Mouse (Mus musculus) CH12.LX (cell line): ENCODE measurements at regions not wholly inside any gene's neighbourhood (a gene's known extent, or its start where the extent isn't known, plus 50 kb on each side); places are given as distances from the start of the nearest gene placed in this dataset.

Experiments used
- DNase-seq: peaks from one replicate; pipeline ENCODE4 v3.0.0-alpha.2; 2013; ENCODE audit errors: extremely low read depth
- H3K27ac ChIP-seq: 2 replicates; pipeline ENCODE4 v1.5.1; 2012; ENCODE audit warnings: low read depth, mild to moderate bottlenecking, control low read depth, moderate library complexity; ENCODE audit not compliant: insufficient read depth
- H3K27me3 ChIP-seq: replicated peaks from 2 replicates; pipeline ENCODE3; 2012; ENCODE audit warnings: inconsistent platforms
- H3K36me3 ChIP-seq, 2 experiments: replicated peaks in 1 of 2; 2 replicates each; pipeline versions ENCODE3 to v1.6.1; 2012; ENCODE audit warnings: inconsistent platforms in 1 of 2, low read length in 1 of 2, mild to moderate bottlenecking in 1 of 2, mixed read lengths in 1 of 2, moderate library complexity in 1 of 2; ENCODE audit not compliant: control insufficient read depth in 1 of 2, insufficient read depth in 1 of 2
- H3K4me1 ChIP-seq, 2 experiments: 2 replicates each; pipeline ENCODE4 v1.6.1; 2012; ENCODE audit warnings: inconsistent platforms in 1 of 2, moderate library complexity in 1 of 2; ENCODE audit not compliant: insufficient read depth in 2 of 2, control insufficient read depth in 1 of 2
- H3K4me2 ChIP-seq: 2 replicates; pipeline ENCODE4 v1.6.1; 2012; ENCODE audit warnings: low read depth, mild to moderate bottlenecking, control low read depth; ENCODE audit not compliant: poor library complexity, insufficient read depth, severe bottlenecking
- H3K4me3 ChIP-seq, 3 experiments: fragments of 150-350 bp in 1 of 3; sonication (generic) in 1 of 3; replicated peaks in 1 of 3; 2 replicates each; pipeline versions ENCODE3 to v1.5.1; 2011 to 2012; ENCODE audit warnings: low read depth in 2 of 3, low read length in 2 of 3, mild to moderate bottlenecking in 2 of 3, moderate library complexity in 2 of 3, control low read depth in 1 of 3, improper control_type of control experiment in 1 of 3, inconsistent platforms in 1 of 3, mixed read lengths in 1 of 3; ENCODE audit not compliant: poor library complexity in 1 of 3
- H3K79me2 ChIP-seq: replicated peaks from 2 replicates; pipeline ENCODE4 v1.6.1; 2012; ENCODE audit warnings: mild to moderate bottlenecking, moderate library complexity; ENCODE audit not compliant: control insufficient read depth, poor library complexity, insufficient read depth, severe bottlenecking; ENCODE audit errors: extremely low read depth
- H3K9ac ChIP-seq: 2 replicates; pipeline ENCODE4 v1.6.1; 2012; ENCODE audit warnings: low read depth, mild to moderate bottlenecking, control low read depth, moderate library complexity; ENCODE audit not compliant: insufficient read depth
- H3K9me3 ChIP-seq: replicated peaks from 2 replicates; pipeline ENCODE3; 2012; ENCODE audit warnings: low read length, inconsistent platforms, mixed read lengths
- BHLHE40 ChIP-seq: IDR thresholded peaks from 2 replicates; pipeline ENCODE4 v1.6.1; 2011; ENCODE audit warnings: mild to moderate bottlenecking, low read depth, low read length, improper control_type of control experiment
- CHD1 ChIP-seq: IDR thresholded peaks from 2 replicates; pipeline ENCODE4 v1.6.1; 2012; ENCODE audit warnings: low read depth, low read length, improper control_type of control experiment, inconsistent platforms
- CHD2 ChIP-seq: IDR thresholded peaks from 2 replicates; pipeline ENCODE4 v1.6.1; 2011; ENCODE audit warnings: low read length, improper control_type of control experiment
- CTCF ChIP-seq, 2 experiments: IDR thresholded peaks in 1 of 2; conservative IDR thresholded peaks in 1 of 2; 2 replicates each; pipeline ENCODE4 v1.5.1; 2011 to 2012; ENCODE audit warnings: low read depth in 2 of 2, low read length in 2 of 2, improper control_type of control experiment in 1 of 2, inconsistent platforms in 1 of 2, mild to moderate bottlenecking in 1 of 2, moderate library complexity in 1 of 2
- E2F4 ChIP-seq: IDR thresholded peaks from 2 replicates; pipeline ENCODE4 v1.6.1; 2011; ENCODE audit warnings: low read depth, low read length, improper control_type of control experiment; ENCODE audit not compliant: insufficient replicate concordance
- ELF1 ChIP-seq: IDR thresholded peaks from 2 replicates; pipeline ENCODE4 v1.6.1; 2014; ENCODE audit warnings: low read depth, mild to moderate bottlenecking, inconsistent platforms, low read length, improper control_type of control experiment
- EP300 ChIP-seq: IDR thresholded peaks from 2 replicates; pipeline ENCODE4 v1.6.1; 2011; ENCODE audit warnings: low read length, improper control_type of control experiment
- GABPA ChIP-seq: IDR thresholded peaks from 2 replicates; pipeline ENCODE4 v1.6.1; 2012; ENCODE audit warnings: low read depth, low read length, improper control_type of control experiment, inconsistent platforms; ENCODE audit not compliant: insufficient replicate concordance
- HCFC1 ChIP-seq: IDR thresholded peaks from 2 replicates; pipeline ENCODE4 v1.6.1; 2012; ENCODE audit warnings: low read depth, mild to moderate bottlenecking, inconsistent platforms, low read length, improper control_type of control experiment
- IRF4 ChIP-seq: IDR thresholded peaks from 2 replicates; pipeline ENCODE4 v1.6.1; 2014; ENCODE audit warnings: low read depth, mild to moderate bottlenecking, inconsistent platforms, low read length, improper control_type of control experiment
- JUN ChIP-seq: IDR thresholded peaks from 2 replicates; pipeline ENCODE4 v1.6.1; 2011; ENCODE audit warnings: low read depth, mild to moderate bottlenecking, low read length, improper control_type of control experiment, moderate library complexity; ENCODE audit not compliant: insufficient read depth
- JUND ChIP-seq: conservative IDR thresholded peaks from 2 replicates; pipeline ENCODE4 v1.6.1; 2011; ENCODE audit warnings: low read depth, low read length, improper control_type of control experiment
- KAT2A ChIP-seq: IDR thresholded peaks from 2 replicates; pipeline ENCODE4 v1.6.1; 2012; ENCODE audit warnings: low read length, improper control_type of control experiment, inconsistent platforms; ENCODE audit not compliant: insufficient replicate concordance
- MAFK ChIP-seq: IDR thresholded peaks from 2 replicates; pipeline ENCODE4 v1.6.1; 2011; ENCODE audit warnings: low read length, improper control_type of control experiment; ENCODE audit not compliant: insufficient replicate concordance
- MAX ChIP-seq: IDR thresholded peaks from 2 replicates; pipeline ENCODE4 v1.6.1; 2011; ENCODE audit warnings: low read length, improper control_type of control experiment
- MAZ ChIP-seq: IDR thresholded peaks from 2 replicates; pipeline ENCODE4 v1.6.1; 2012; ENCODE audit warnings: low read depth, mild to moderate bottlenecking, inconsistent platforms, low read length, improper control_type of control experiment, moderate library complexity
- MEF2A ChIP-seq: IDR thresholded peaks from 2 replicates; pipeline ENCODE4 v1.6.1; 2014; ENCODE audit warnings: low read depth, mild to moderate bottlenecking, inconsistent platforms, low read length, improper control_type of control experiment, borderline replicate concordance
- MXI1 ChIP-seq: IDR thresholded peaks from 2 replicates; pipeline ENCODE4 v1.6.1; 2011; ENCODE audit warnings: mild to moderate bottlenecking, low read depth, low read length, improper control_type of control experiment
- MYC ChIP-seq: IDR thresholded peaks from 2 replicates; pipeline ENCODE4 v1.6.1; 2011; ENCODE audit warnings: low read depth, mild to moderate bottlenecking, improper control_type of control experiment, low read length
- NELFE ChIP-seq: IDR thresholded peaks from 2 replicates; pipeline ENCODE4 v1.6.1; 2011; ENCODE audit warnings: low read depth, low read length, improper control_type of control experiment
- NRF1 ChIP-seq: IDR thresholded peaks from 2 replicates; pipeline ENCODE4 v1.6.1; 2014; ENCODE audit warnings: low read depth, mild to moderate bottlenecking, inconsistent platforms, low read length, improper control_type of control experiment, moderate library complexity
- POLR2A ChIP-seq: IDR thresholded peaks from 2 replicates; pipeline ENCODE4 v1.6.1; 2011; ENCODE audit warnings: low read depth, mild to moderate bottlenecking, improper control_type of control experiment, low read length
- POLR2AphosphoS2 ChIP-seq: IDR thresholded peaks from 2 replicates; pipeline ENCODE4 v1.6.1; 2011; ENCODE audit warnings: low read depth, low read length, improper control_type of control experiment
- RAD21 ChIP-seq: IDR thresholded peaks from 2 replicates; pipeline ENCODE4 v1.6.1; 2011; ENCODE audit warnings: low read depth, mild to moderate bottlenecking, low read length, improper control_type of control experiment, moderate library complexity
- RCOR1 ChIP-seq: conservative IDR thresholded peaks from 2 replicates; pipeline ENCODE4 v1.6.1; 2012; ENCODE audit warnings: low read depth, mild to moderate bottlenecking, inconsistent platforms, low read length, improper control_type of control experiment
- SIN3A ChIP-seq: IDR thresholded peaks from 2 replicates; pipeline ENCODE4 v1.6.1; 2012; ENCODE audit warnings: low read length, improper control_type of control experiment, inconsistent platforms
- TBP ChIP-seq: conservative IDR thresholded peaks from 2 replicates; pipeline ENCODE4 v1.6.1; 2011; ENCODE audit warnings: low read depth, low read length, improper control_type of control experiment
- TCF12 ChIP-seq: IDR thresholded peaks from 2 replicates; pipeline ENCODE4 v1.6.1; 2014; ENCODE audit warnings: low read depth, mild to moderate bottlenecking, inconsistent platforms, low read length, improper control_type of control experiment
- UBTF ChIP-seq: IDR thresholded peaks from 2 replicates; pipeline ENCODE4 v1.6.1; 2012; ENCODE audit warnings: low read depth, mild to moderate bottlenecking, inconsistent platforms, low read length, improper control_type of control experiment, moderate library complexity
- USF1 ChIP-seq: IDR thresholded peaks from 2 replicates; pipeline ENCODE4 v1.6.1; 2014; ENCODE audit warnings: low read depth, mild to moderate bottlenecking, inconsistent platforms, low read length, improper control_type of control experiment
- USF2 ChIP-seq: conservative IDR thresholded peaks from 2 replicates; pipeline ENCODE4 v1.6.1; 2011; ENCODE audit warnings: low read depth, low read length, improper control_type of control experiment
- ZC3H11A ChIP-seq: IDR thresholded peaks from 2 replicates; pipeline ENCODE4 v1.6.1; 2012; ENCODE audit warnings: low read depth, mild to moderate bottlenecking, inconsistent platforms, low read length, improper control_type of control experiment
- ZKSCAN1 ChIP-seq: IDR thresholded peaks from 2 replicates; pipeline ENCODE4 v1.6.1; 2012; ENCODE audit warnings: low read depth, inconsistent platforms, low read length, improper control_type of control experiment, borderline replicate concordance
- ZMIZ1 ChIP-seq: IDR thresholded peaks from 2 replicates; pipeline ENCODE4 v1.6.1; 2012; ENCODE audit warnings: low read depth, mild to moderate bottlenecking, inconsistent platforms, low read length, improper control_type of control experiment
- dilution Hi-C: fragments of 300-500 bp; cut with MboI; formaldehyde crosslinking; loops from 2 replicates; pipeline ENCODE4 v1.14.3; 2020; ENCODE audit warnings: low sequenced_read_pairs; ENCODE audit not compliant: extremely low pct_unique_long_range_greater_than_20kb, extremely low pct_ligation_motif_present
- in situ Hi-C: fragments of 300-500 bp; cut with MboI; formaldehyde crosslinking; loops from 3 replicates; pipeline ENCODE4 v1.14.3; 2019; ENCODE audit warnings: low sequenced_read_pairs, low pct_ligation_motif_present, low pct_unique_long_range_greater_than_20kb, mixed read lengths

- TF ChIP-seq UBTF (no peak), TCF12 (no peak), POLR2AphosphoS2 (no peak), USF2 (no peak), MEF2A (peak; percentile 44), SIN3A (no peak)
Observed at GRCm38 (mm10) chr12:12172087-12172823, 89.7 kb upstream of the Fam49a start (continued).

- Histone ChIP-seq H3K9ac (peak overlapping the region; percentile 36; the same call in 1 of the 2 replicates), H3K27me3 (no peaks in the 10 kb centered on the region), H3K4me1 (peaks cover 14 to 46% of the 10 kb centered on the region in 2 experiments), H3K27ac (no peak overlapping the region), H3K36me3 (no peaks in the 10 kb centered on the region), H3K9me3 (no peaks in the 10 kb centered on the region), H3K4me3 (peak overlapping the region; percentile 8 to 30 (median 25)), H3K79me2 (no peaks in the 10 kb centered on the region), H3K4me2 (peak overlapping the region; percentile 53)
- in situ Hi-C loops = no loop called here
- dilution Hi-C loops = no loop called here
- DNase-seq = peak; percentile 92
- TF ChIP-seq CHD1 (no peak), ZC3H11A (peak; percentile 93), CTCF (conservative IDR thresholded peaks at IDR 0.05 in 1 of 2, IDR thresholded peaks at IDR 0.05 in 1 of 2; ENCODE audit: low read depth in 2 of 2, low read length in 2 of 2) (peak; percentile 74 to 99), BHLHE40 (peak; percentile 34), IRF4 (no peak), HCFC1 (no peak), ZKSCAN1 (no peak), MAZ (no peak), USF1 (no peak), NELFE (no peak), MAX (no peak), E2F4 (no peak), MYC (0 out of 2 replicates have a peak, but pooled peaks have one; percentile 18), RAD21 (peak; percentile 99), SIN3A (no peak), MAFK (no peak), USF2 (no peak), UBTF (no peak), RCOR1 (no peak), JUND (no peak), EP300 (no peak), NRF1 (no peak), TBP (no peak), MEF2A (no peak), JUN (no peak), CHD2 (no peak; the same call in 1 of the 2 replicates), KAT2A (no peak), GABPA (no peak), TCF12 (no peak), POLR2AphosphoS2 (no peak), MXI1 (no peak), POLR2A (no peak), ELF1 (no peak), ZMIZ1 (no peak)
Observed at GRCm38 (mm10) chr12:12176331-12177263, 85.3 kb upstream of the Fam49a start.
